Mouse (Mus musculus) c-Kit-positive CD71-positive TER-119-positive erythroid progenitor cells, embryonic 14.5 days (primary cell): ENCODE results near the gene Slc25a22.
A peak's percentile ranks its signal among the peaks of the same experiment; 100 is the strongest.
"Not testable (repeated sequence)": the region's sequence is repeated elsewhere in the genome, so short reads cannot be mapped to it uniquely, and the experiment has no call there.

Experiments
- DNase-seq: peaks from one replicate; pipeline ENCODE4 v3.0.0-alpha.2; 2013; ENCODE audit warnings: low spot score

Gene Slc25a22

GRCm38 (mm10) chr7:141457986-141458660, 20.4 kb upstream of the Slc25a22 start:
- DNase-seq = no peak

- DNase-seq = no peak
These were observed 19.5 kb upstream of the Slc25a22 start for GRCm38 (mm10) chr7:141457236-141457635.

- no peak for DNase-seq
These were observed 19.0 kb upstream of the Slc25a22 start for GRCm38 (mm10) chr7:141456739-141457138.

GRCm38 (mm10) chr7:141455610-141456314, 18.1 kb upstream of the Slc25a22 start:
- DNase-seq = no peak

- peak; percentile 90 for DNase-seq
These were observed 17.4 kb upstream of the Slc25a22 start, which contains the start of gene Pnpla2 for GRCm38 (mm10) chr7:141454967-141455551. TSS of gene Pnpla2 (plus strand) at chr7:141455198.

GRCm38 (mm10) chr7:141453636-141454035, 15.9 kb upstream of the Slc25a22 start:
- no peak for DNase-seq

- no peak for DNase-seq
These were observed 14.2 kb upstream of the Slc25a22 start for GRCm38 (mm10) chr7:141451928-141452327.

- DNase-seq = peak; percentile 90
These were observed 9.7 kb upstream of the Slc25a22 start, which contains the start of gene Rplp2 for GRCm38 (mm10) chr7:141447110-141447991. TSS of gene Rplp2 (plus strand) at chr7:141447370.

- not testable (repeated sequence) for DNase-seq
These were observed 8.7 kb upstream of the Slc25a22 start for GRCm38 (mm10) chr7:141446374-141446773.

- peak; percentile 80 for DNase-seq
These were observed 6.1 kb upstream of the Slc25a22 start, which contains the start of gene Pidd1 for GRCm38 (mm10) chr7:141443828-141444237. TSS of gene Pidd1 (minus strand) at chr7:141444025.

GRCm38 (mm10) chr7:141443081-141443821, 5.6 kb upstream of the Slc25a22 start:
- DNase-seq = peak; percentile 64

- DNase-seq = no peak
These were observed 4.5 kb upstream of the Slc25a22 start for GRCm38 (mm10) chr7:141442199-141442598.

GRCm38 (mm10) chr7:141441460-141441859, 3.8 kb upstream of the Slc25a22 start:
- DNase-seq = no peak

- DNase-seq = no peak
These were observed 2.9 kb upstream of the Slc25a22 start for GRCm38 (mm10) chr7:141440613-141441012.

- DNase-seq = no peak
These were observed 2.1 kb upstream of the Slc25a22 start for GRCm38 (mm10) chr7:141439811-141440210.

GRCm38 (mm10) chr7:141439140-141439679, 1.5 kb upstream of the Slc25a22 start:
- DNase-seq = no peak

GRCm38 (mm10) chr7:141438201-141438968, 693 bp upstream of the Slc25a22 start:
- DNase-seq = no peak

- no peak for DNase-seq
These were observed 1.2 kb downstream of the Slc25a22 start for GRCm38 (mm10) chr7:141436523-141436892.

- no peak for DNase-seq
These were observed 1.7 kb downstream of the Slc25a22 start for GRCm38 (mm10) chr7:141435856-141436522.
